Mouse (Mus musculus) megakaryocyte, embryonic 14.5 days (primary cell): ENCODE measurements around the gene Tmem92.

Experiments used
- FLI1 ChIP-seq: IDR thresholded peaks from 2 replicates; pipeline ENCODE4 v1.6.1; 2012; ENCODE audit warnings: low read length, inconsistent platforms, mixed read lengths
- GATA1 ChIP-seq: IDR thresholded peaks from 3 replicates; pipeline ENCODE4 v1.6.1; 2012; ENCODE audit warnings: mixed read lengths, low read length, inconsistent platforms, borderline replicate concordance

DNA sequence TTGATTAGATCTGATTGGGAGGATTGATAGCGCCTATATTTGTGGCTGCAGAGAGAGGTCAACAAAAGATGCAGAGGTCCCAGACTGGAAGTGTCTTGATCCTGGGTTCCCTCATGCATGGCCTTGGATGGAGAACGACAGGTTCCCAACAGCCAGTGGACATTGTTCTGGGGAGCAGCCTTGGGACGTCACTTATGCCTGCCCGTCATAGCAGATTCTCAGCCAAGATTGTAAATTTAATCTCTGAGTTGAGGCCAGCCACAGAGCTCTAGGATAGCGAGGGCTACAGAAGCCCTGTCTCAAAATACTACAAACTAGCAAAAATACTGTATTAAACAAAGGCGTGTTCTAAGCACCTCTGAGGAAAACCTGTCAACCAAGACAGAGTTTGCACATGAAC lies 22.6 kb downstream of the Tmem92 start:
- TF ChIP-seq GATA1 (no peak), FLI1 (no peak)
